Mouse (Mus musculus) hindbrain, embryonic 12.5 days (tissue): ENCODE measurements around the gene Gm28308. TPM values are rescaled to one million over a fixed set of nuclear protein-coding genes. Genes with fewer than 3 reads are reported as not detected.
A peak's percentile ranks its signal among the peaks of the same experiment; 100 is the strongest.

ENCODE experiments used
- ATAC-seq: fragments of 200-750 bp; cut with Nextera tagmentation; 2 replicates; pipeline ENCODE4 v1.8.0; 2017; ENCODE audit warnings: moderate TSS enrichment; ENCODE audit not compliant: low FRiP score
- H3K27ac ChIP-seq: fragments of 300-500 bp; sonication (generic); 2 replicates; pipeline ENCODE4 v1.5.1; 2016; ENCODE audit warnings: mild to moderate bottlenecking
- H3K27me3 ChIP-seq: fragments of 300-500 bp; sonication (generic); 2 replicates; pipeline ENCODE4 v1.6.1; 2016; ENCODE audit warnings: mild to moderate bottlenecking
- H3K36me3 ChIP-seq: fragments of 300-500 bp; sonication (generic); 2 replicates; pipeline ENCODE4 v1.6.1; 2016; ENCODE audit warnings: mild to moderate bottlenecking
- H3K4me1 ChIP-seq: fragments of 300-500 bp; sonication (generic); 2 replicates; pipeline ENCODE4 v1.6.1; 2016
- H3K4me2 ChIP-seq: fragments of 300-500 bp; sonication (generic); replicated peaks from 2 replicates; pipeline ENCODE4 v1.6.1; 2016; ENCODE audit warnings: mild to moderate bottlenecking
- H3K4me3 ChIP-seq: fragments of 300-500 bp; sonication (generic); 2 replicates; pipeline ENCODE4 v1.5.1; 2016; ENCODE audit warnings: mild to moderate bottlenecking
- H3K9ac ChIP-seq: fragments of 300-500 bp; sonication (generic); 2 replicates; pipeline ENCODE4 v1.6.1; 2016; ENCODE audit warnings: mild to moderate bottlenecking, moderate library complexity
- H3K9me3 ChIP-seq: fragments of 300-500 bp; sonication (generic); replicated peaks from 2 replicates; pipeline ENCODE4 v1.6.1; 2016; ENCODE audit warnings: mild to moderate bottlenecking
- WGBS: fragments of 180-500 bp; shearing (Covaris S2); methylation state at CpG from one replicate; pipeline ENCODE4 v1.1.7; 2016; 5-methylcytosine and 5-hydroxymethylcytosine counted together
- microRNA counts: library from miRNA; unstranded; fragments of <30 nt; microRNA quantifications from one replicate; lab custom pipeline; 2017
- microRNA-seq: library from miRNA; unstranded; fragments of <30 nt; microRNA quantifications from one replicate; pipeline ENCODE4, GENCODE M21; 2017
- polyA plus RNA-seq: library from polyadenylated mRNA; unstranded; fragments of >200 nt; fragmentation: Nextera tagmentation; extraction: Ambion mirVana; gene quantifications from 2 replicates; pipeline ENCODE4 v1.2.1, GENCODE M21; 2016

The Gm28308 gene
- polyA plus RNA-seq, 1 experiment from 2014 or later = not detected

DNA sequence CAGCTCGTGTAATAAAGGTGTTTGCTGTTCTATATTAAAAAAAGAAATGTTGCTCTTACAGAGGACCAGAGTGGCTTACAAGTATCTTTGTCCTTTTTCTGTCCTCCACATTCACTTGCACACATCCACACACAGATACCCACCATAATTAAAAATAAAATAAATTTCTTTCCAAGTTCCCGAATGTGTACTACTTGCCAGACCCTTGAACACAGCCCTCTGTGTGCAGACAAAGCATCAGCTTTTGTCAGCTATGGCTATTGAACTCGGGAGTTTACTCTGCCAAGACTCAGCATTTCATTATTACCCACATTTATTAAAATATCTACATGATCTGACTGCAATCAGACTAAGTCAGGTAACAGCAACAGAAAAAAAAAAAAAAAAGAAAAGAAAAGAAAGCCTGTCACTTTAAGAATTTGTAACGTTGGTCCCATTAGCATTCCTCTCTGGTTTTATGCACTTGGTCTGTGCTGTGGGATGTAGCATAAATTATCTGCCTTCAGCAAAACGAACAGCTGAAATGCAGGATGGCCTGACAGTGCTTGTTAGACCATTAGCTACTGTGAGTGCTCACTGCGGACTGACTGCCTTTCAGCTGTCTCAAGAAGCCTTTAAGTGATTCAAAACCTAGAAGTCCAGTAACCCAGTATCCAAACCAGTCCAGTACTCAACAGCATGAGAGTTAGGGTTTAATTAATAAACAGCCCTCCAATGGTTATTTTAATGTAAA is 94.1 kb downstream of the Gm28308 start:
- H3K4me2 ChIP-seq = no peak overlapping the region
- H3K27me3 ChIP-seq = peaks cover 4% of the 10 kb centered on the region; the same call in 1 of the 2 replicates
- no peak overlapping the region for H3K4me3 ChIP-seq
- H3K9ac ChIP-seq = no peak overlapping the region
- peak; percentile 81 for ATAC-seq
- 25% methylated on average over 6 of the region's 6 CpGs for WGBS
- no peaks in the 10 kb centered on the region for H3K36me3 ChIP-seq
- no peaks in the 10 kb centered on the region for H3K9me3 ChIP-seq
- H3K27ac ChIP-seq = peak overlapping the region; percentile 52; the same call in 1 of the 2 replicates
- H3K4me1 ChIP-seq = peaks cover 18% of the 10 kb centered on the region

DNA sequence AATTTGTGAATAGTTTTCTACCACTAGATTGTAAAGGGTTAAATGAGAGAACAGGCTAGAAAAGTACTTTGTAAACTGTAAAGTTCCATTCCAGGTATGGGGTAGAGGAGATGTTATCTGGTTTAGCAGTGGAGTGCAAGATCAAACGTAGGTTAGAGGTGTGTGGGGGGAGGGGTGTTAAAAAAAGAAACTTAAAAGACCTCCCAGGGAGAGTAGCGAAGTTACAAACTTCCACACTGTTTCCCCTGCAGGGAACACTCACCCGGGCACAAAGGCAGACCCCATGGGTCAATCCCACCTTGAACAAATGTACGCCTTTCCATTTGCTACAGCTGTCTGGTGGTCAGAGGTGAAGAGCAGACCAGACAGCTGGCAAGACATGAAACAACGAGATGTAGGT is 97.2 kb downstream of the Gm28308 start:
- no peak overlapping the region for H3K9ac ChIP-seq
- ATAC-seq = no peak
- H3K4me3 ChIP-seq = no peak overlapping the region
- H3K27ac ChIP-seq = no peak overlapping the region
- 10% methylated on average over 5 of the region's 5 CpGs for WGBS
- H3K27me3 ChIP-seq = peaks cover 4% of the 10 kb centered on the region; the same call in 1 of the 2 replicates
- H3K9me3 ChIP-seq = no peaks in the 10 kb centered on the region
- peaks cover 18% of the 10 kb centered on the region for H3K4me1 ChIP-seq
- H3K4me2 ChIP-seq = no peak overlapping the region
- H3K36me3 ChIP-seq = no peaks in the 10 kb centered on the region

MicroRNA genes within 50 kb of the gene (microRNA counts, 519-probe panel; counts per million panel counts)
- microRNA mmu-miR-196b (lab: Ali Mortazavi, UCI) = 470 counts per million, percentile 58 among the panel's probes with 10 or more counts

Small RNA genes within 50 kb of the gene (microRNA-seq; reads per million reads assigned to microRNA genes)
- 38.8 reads per million, percentile 36 among the genes with 10 or more reads in this experiment for gene Mir196b

Other genes with a start within 250 kb of the Gm28308 start
- 24.4 and 27.8 TPM in 2 replicates for gene Skap2, start 200.8 kb downstream of the Gm28308 start, polyA plus RNA-seq
- gene Hoxa1, start 55.0 kb downstream of the Gm28308 start, polyA plus RNA-seq = 2.1 and 3.2 TPM in 2 replicates
- 52.2 and 70.1 TPM in 2 replicates for gene Hoxa2, start 48.5 kb downstream of the Gm28308 start, polyA plus RNA-seq
- 5.6 and 6.9 TPM in 2 replicates for gene 5730596B20Rik, start 35.8 kb downstream of the Gm28308 start, polyA plus RNA-seq
- gene Hoxa4, start 21.6 kb downstream of the Gm28308 start, polyA plus RNA-seq = 6.9 and 12.5 TPM in 2 replicates
- 53.4 and 82.9 TPM in 2 replicates for gene Hoxa5, start 8.8 kb downstream of the Gm28308 start, polyA plus RNA-seq
- gene Hoxa6, start 4.6 kb downstream of the Gm28308 start, polyA plus RNA-seq = 18.7 and 20.5 TPM in 2 replicates
- gene Hoxa3, start within 50 bp of the Gm28308 start, polyA plus RNA-seq = 13.7 and 19.5 TPM in 2 replicates
- gene Hoxa7, start 8.5 kb upstream of the Gm28308 start, polyA plus RNA-seq = 0.79 and 1.0 TPM in 2 replicates
- gene Hoxa9, start 17.8 kb upstream of the Gm28308 start, polyA plus RNA-seq = 0.12 TPM in 1 of 2 replicates, not detected in the other
- gene Hoxa10, start 27.5 kb upstream of the Gm28308 start, polyA plus RNA-seq = not detected in 2 replicates
- not detected in 2 replicates for gene Hoxa11, start 32.5 kb upstream of the Gm28308 start, polyA plus RNA-seq
- not detected in 2 replicates for gene Hoxa13, start 47.5 kb upstream of the Gm28308 start, polyA plus RNA-seq
- 11.5 and 12.6 TPM in 2 replicates for gene Evx1, start 100.2 kb upstream of the Gm28308 start, polyA plus RNA-seq